Mouse (Mus musculus): ENCODE results near the gene Hoxb5. TPM values are rescaled to one million over a fixed set of nuclear protein-coding genes. Genes with fewer than 3 reads are reported as not detected.

The Hoxb5 gene
- polyA plus RNA-seq, 1 experiment from 2014 or later = 46.1 TPM

DNA sequence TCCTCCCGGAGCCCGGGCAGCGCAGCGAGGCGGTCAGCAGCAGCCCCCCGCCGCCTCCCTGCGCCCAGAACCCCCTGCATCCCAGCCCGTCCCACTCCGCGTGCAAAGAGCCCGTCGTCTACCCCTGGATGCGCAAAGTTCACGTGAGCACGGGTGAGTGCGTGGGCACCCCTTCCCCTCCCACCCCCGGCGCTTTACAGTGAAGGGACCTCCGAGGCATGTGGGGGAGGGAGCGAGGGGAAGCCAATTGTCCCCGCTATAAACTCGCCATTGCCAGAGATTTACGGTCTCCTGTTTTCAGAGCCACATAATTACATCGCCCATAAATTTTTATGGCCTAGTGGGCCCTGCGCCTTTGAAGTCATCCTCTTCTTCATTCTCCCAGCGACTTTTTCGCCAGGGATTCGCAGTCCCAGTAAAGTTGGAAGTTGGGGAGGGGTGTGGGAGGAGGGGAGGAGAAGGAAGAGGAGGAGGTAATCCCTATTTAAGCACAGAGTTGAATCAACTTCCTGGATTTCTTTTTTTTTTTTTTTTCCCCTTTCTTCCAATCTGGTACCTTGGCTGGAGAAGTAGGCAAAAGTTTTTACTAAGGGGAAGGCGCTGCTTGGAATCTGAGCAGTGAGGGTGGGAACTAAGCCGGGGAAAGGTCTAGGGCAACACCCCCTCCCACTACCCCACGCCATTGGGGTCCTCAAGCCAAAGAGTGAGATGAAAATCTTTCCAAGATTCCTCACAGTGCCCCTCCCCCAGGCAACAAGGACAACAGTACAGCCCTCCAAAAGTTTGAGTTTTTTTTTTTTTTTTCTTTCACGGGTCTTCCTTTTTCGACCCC lies 16.2 kb downstream of the Hoxb5 start:
- Histone ChIP-seq H3K4me2 (peak overlapping the region; percentile 70), H3K4me1 (peaks cover 18% of the 10 kb centered on the region; the same call in 1 of the 2 replicates), H3K27ac (peak overlapping the region; percentile 99), H3K9ac (peak overlapping the region; percentile 77), H3K9me3 (no peaks in the 10 kb centered on the region), H3K4me3 (peak overlapping the region; percentile 58), H3K27me3 (peaks cover 62% of the 10 kb centered on the region), H3K36me3 (no peaks in the 10 kb centered on the region)
- WGBS = under 1% methylated on average over 26 of the region's 34 CpGs
- peak; percentile 72 for ATAC-seq (ENCODE audit: borderline replicate concordance, extremely low read depth, low FRiP score, low TSS enrichment)

GRCm38 (mm10) chr11:96319910-96320309 lies 16.8 kb downstream of the Hoxb5 start:
- Histone ChIP-seq H3K4me3 (peak overlapping the region; percentile 58), H3K9me3 (no peaks in the 10 kb centered on the region), H3K4me2 (peak overlapping the region; percentile 70), H3K27ac (peak overlapping the region; percentile 99), H3K9ac (peak overlapping the region; percentile 77), H3K27me3 (peaks cover 60% of the 10 kb centered on the region), H3K36me3 (no peaks in the 10 kb centered on the region), H3K4me1 (peaks cover 17% of the 10 kb centered on the region; the same call in 1 of the 2 replicates)
- no peak; the same call in 1 of the 2 replicates for ATAC-seq (ENCODE audit: borderline replicate concordance, extremely low read depth, low FRiP score, low TSS enrichment)
- WGBS = under 1% methylated on average over 29 of the region's 29 CpGs

DNA sequence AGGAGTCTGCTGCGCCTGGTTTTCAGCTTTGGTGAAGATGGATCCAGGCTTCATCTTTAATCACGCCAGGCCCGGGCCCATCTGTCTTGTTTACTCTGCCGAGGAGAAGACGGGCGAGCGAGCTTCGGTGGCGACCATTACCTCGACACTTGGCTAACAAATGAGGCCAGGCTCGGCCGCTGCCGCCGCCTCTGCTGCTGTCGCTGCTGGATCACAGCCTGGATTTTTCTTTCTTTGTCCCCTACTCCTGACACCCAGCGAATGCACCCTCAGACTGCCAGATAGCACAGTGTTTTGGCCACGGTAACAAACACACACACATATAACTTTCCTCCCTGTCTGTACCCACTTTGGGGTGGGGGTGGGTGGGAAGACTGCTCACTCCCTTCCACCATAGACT lies 17.6 kb downstream of the Hoxb5 start:
- Histone ChIP-seq H3K9ac (peak overlapping the region; percentile 77), H3K9me3 (no peaks in the 10 kb centered on the region), H3K4me2 (peak overlapping the region; percentile 70), H3K27ac (peak overlapping the region; percentile 99), H3K36me3 (no peaks in the 10 kb centered on the region), H3K27me3 (peaks cover 60% of the 10 kb centered on the region), H3K4me1 (peaks cover 16% of the 10 kb centered on the region; the same call in 1 of the 2 replicates), H3K4me3 (peak overlapping the region; percentile 58)
- no peak for ATAC-seq (ENCODE audit: borderline replicate concordance, extremely low read depth, low FRiP score, low TSS enrichment)
- WGBS = 6% methylated on average over 17 of the region's 17 CpGs

GRCm38 (mm10) chr11:96321846-96322245 lies 18.7 kb downstream of the Hoxb5 start:
- Histone ChIP-seq H3K9me3 (no peaks in the 10 kb centered on the region), H3K27ac (peak overlapping the region; percentile 99), H3K4me2 (peak overlapping the region; percentile 70), H3K36me3 (no peaks in the 10 kb centered on the region), H3K27me3 (peaks cover 60% of the 10 kb centered on the region), H3K4me1 (peaks cover 7% of the 10 kb centered on the region; the same call in 1 of the 2 replicates), H3K4me3 (peak overlapping the region; percentile 58), H3K9ac (peak overlapping the region; percentile 59)
- ATAC-seq (ENCODE audit: borderline replicate concordance, extremely low read depth, low FRiP score, low TSS enrichment) = no peak
- 8% methylated on average over 5 of the region's 5 CpGs for WGBS

- Histone ChIP-seq H3K27ac (peak overlapping the region; percentile 99), H3K9me3 (no peaks in the 10 kb centered on the region), H3K27me3 (peaks cover 63% of the 10 kb centered on the region), H3K36me3 (no peaks in the 10 kb centered on the region), H3K9ac (peak overlapping the region; percentile 59), H3K4me1 (0 out of 2 replicates have a peak, but pooled peaks cover 7% of the 10 kb centered on the region), H3K4me2 (peak overlapping the region; percentile 70), H3K4me3 (peak overlapping the region; percentile 58)
- no peak for ATAC-seq (ENCODE audit: borderline replicate concordance, extremely low read depth, low FRiP score, low TSS enrichment)
- 12% methylated on average over 6 of the region's 6 CpGs for WGBS
Observed at GRCm38 (mm10) chr11:96322738-96323137, 19.6 kb downstream of the Hoxb5 start.

- H3K36me3 ChIP-seq = no peaks in the 10 kb centered on the region
- peak within 1 kb of the TSS; percentile 58 for H3K4me3 ChIP-seq
- H3K4me1 ChIP-seq = 0 out of 2 replicates have a peak, but pooled peaks cover 7% of the 10 kb centered on the region
- H3K27ac ChIP-seq = peak within 1 kb of the TSS; percentile 99
- H3K9me3 ChIP-seq = no peaks in the 10 kb centered on the region
- H3K4me2 ChIP-seq = peak within 1 kb of the TSS; percentile 70
- 23% methylated on average over 10 of the region's 10 CpGs for WGBS
- ATAC-seq (ENCODE audit: borderline replicate concordance, extremely low read depth, low FRiP score, low TSS enrichment) = no peak
- H3K27me3 ChIP-seq = peaks cover 63% of the 10 kb centered on the region
- H3K9ac ChIP-seq = peak within 1 kb of the TSS; percentile 59
Observed at GRCm38 (mm10) chr11:96323154-96323553, 20.0 kb downstream of the Hoxb5 start, which contains the start of gene Hoxb3. TSS of gene Hoxb3 (plus strand) at chr11:96323326.

- H3K27me3 ChIP-seq = peaks cover 60% of the 10 kb centered on the region
- peak overlapping the region; percentile 70 for H3K4me2 ChIP-seq
- ATAC-seq (ENCODE audit: borderline replicate concordance, extremely low read depth, low FRiP score, low TSS enrichment) = no peak
- no peaks in the 10 kb centered on the region for H3K9me3 ChIP-seq
- peaks cover 8% of the 10 kb centered on the region; the same call in 1 of the 2 replicates for H3K4me1 ChIP-seq
- WGBS = 10% methylated on average over 5 of the region's 5 CpGs
- peak overlapping the region; percentile 99 for H3K27ac ChIP-seq
- H3K36me3 ChIP-seq = no peaks in the 10 kb centered on the region
- H3K9ac ChIP-seq = peak overlapping the region; percentile 59
- peak overlapping the region; percentile 58 for H3K4me3 ChIP-seq
Observed at GRCm38 (mm10) chr11:96324125-96324524, 21.0 kb downstream of the Hoxb5 start.

DNA sequence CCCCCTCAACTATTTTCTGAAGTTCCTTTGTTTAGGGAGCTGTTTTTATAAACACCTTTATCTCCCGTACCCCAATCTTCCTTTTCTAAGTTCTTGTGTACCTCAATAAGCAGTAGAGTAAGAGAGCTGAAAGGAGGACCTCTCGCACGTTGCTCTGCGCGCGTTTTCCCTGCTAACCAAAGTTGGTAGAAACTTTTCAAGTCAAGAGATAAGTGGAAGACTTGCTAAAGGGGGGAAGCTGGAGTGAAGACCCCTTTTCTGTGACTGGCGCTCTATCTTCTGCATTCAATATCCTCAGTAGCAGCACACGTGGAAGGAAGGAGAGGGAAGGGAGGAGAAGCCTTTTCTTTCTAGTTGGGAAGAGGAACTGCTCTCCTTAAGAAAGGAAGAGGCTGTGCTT lies 21.8 kb downstream of the Hoxb5 start:
- Histone ChIP-seq H3K9ac (peak overlapping the region; percentile 59), H3K27ac (peak overlapping the region; percentile 99), H3K27me3 (peaks cover 58% of the 10 kb centered on the region), H3K36me3 (no peaks in the 10 kb centered on the region), H3K9me3 (no peaks in the 10 kb centered on the region), H3K4me1 (peaks cover 13% of the 10 kb centered on the region), H3K4me2 (peak overlapping the region; percentile 70), H3K4me3 (peak overlapping the region; percentile 58)
- ATAC-seq (ENCODE audit: borderline replicate concordance, extremely low read depth, low FRiP score, low TSS enrichment) = no peak
- 14% methylated on average over 8 of the region's 8 CpGs for WGBS

- H3K36me3 ChIP-seq = no peaks in the 10 kb centered on the region
- WGBS = 13% methylated on average over 22 of the region's 22 CpGs
- peak overlapping the region; percentile 99 for H3K27ac ChIP-seq
- H3K4me2 ChIP-seq = peak overlapping the region; percentile 70
- peak overlapping the region; percentile 58 for H3K4me3 ChIP-seq
- H3K27me3 ChIP-seq = peaks cover 64% of the 10 kb centered on the region
- H3K4me1 ChIP-seq = peaks cover 21% of the 10 kb centered on the region
- no peaks in the 10 kb centered on the region for H3K9me3 ChIP-seq
- no peak for ATAC-seq (ENCODE audit: borderline replicate concordance, extremely low read depth, low FRiP score, low TSS enrichment)
- H3K9ac ChIP-seq = peak overlapping the region; percentile 59
Observed at GRCm38 (mm10) chr11:96325747-96326212, 22.6 kb downstream of the Hoxb5 start.

DNA sequence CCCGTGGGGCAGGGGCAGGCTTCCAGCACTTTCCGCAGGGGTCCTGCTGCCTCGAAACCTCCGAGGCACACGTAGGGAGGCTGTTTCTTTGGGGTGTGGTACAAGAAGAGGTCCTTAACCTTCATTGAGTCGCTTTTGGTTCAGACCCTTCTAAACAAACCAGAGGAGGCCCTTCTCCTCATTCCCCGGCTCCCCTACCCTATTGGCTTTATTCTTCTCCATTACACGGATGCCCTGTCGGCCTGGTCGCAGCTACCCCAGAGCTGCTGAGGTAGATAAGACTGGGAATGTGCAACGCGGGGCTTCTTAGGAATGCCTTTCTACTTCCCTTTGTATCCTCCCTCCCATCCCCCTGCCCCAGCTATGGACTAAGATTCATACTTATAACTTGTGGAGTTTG lies 23.6 kb downstream of the Hoxb5 start:
- H3K27me3 ChIP-seq = peaks cover 71% of the 10 kb centered on the region

GRCm38 (mm10) chr11:96327122-96327521 lies 24.0 kb downstream of the Hoxb5 start:
- Histone ChIP-seq H3K9ac (peak overlapping the region; percentile 59), H3K4me1 (peaks cover 31% of the 10 kb centered on the region), H3K9me3 (no peaks in the 10 kb centered on the region), H3K27ac (peak overlapping the region; percentile 99), H3K36me3 (no peaks in the 10 kb centered on the region), H3K27me3 (peaks cover 75% of the 10 kb centered on the region), H3K4me3 (peak overlapping the region; percentile 58), H3K4me2 (peak overlapping the region; percentile 70)
- WGBS = 11% methylated on average over 7 of the region's 7 CpGs
- no peak for ATAC-seq (ENCODE audit: borderline replicate concordance, extremely low read depth, low FRiP score, low TSS enrichment)

More for the DNA sequence above, 23.6 kb downstream of the Hoxb5 start:
- Histone ChIP-seq H3K36me3 (no peaks in the 10 kb centered on the region), H3K4me3 (peak overlapping the region; percentile 58), H3K4me2 (peak overlapping the region; percentile 70), H3K9me3 (no peaks in the 10 kb centered on the region), H3K9ac (peak overlapping the region; percentile 59), H3K4me1 (peaks cover 27% of the 10 kb centered on the region), H3K27ac (peak overlapping the region; percentile 99)
- WGBS = 8% methylated on average over 12 of the region's 12 CpGs
- ATAC-seq (ENCODE audit: borderline replicate concordance, extremely low read depth, low FRiP score, low TSS enrichment) = no peak

GRCm38 (mm10) chr11:96327750-96328149 lies 24.6 kb downstream of the Hoxb5 start:
- H3K4me2 ChIP-seq = peak overlapping the region; percentile 70
- H3K27ac ChIP-seq = peak overlapping the region; percentile 99
- no peaks in the 10 kb centered on the region for H3K9me3 ChIP-seq
- ATAC-seq (ENCODE audit: borderline replicate concordance, extremely low read depth, low FRiP score, low TSS enrichment) = no peak
- peaks cover 72% of the 10 kb centered on the region for H3K27me3 ChIP-seq
- H3K4me3 ChIP-seq = peak overlapping the region; percentile 58
- 19% methylated on average over 5 of the region's 5 CpGs for WGBS
- H3K4me1 ChIP-seq = peaks cover 31% of the 10 kb centered on the region
- no peaks in the 10 kb centered on the region for H3K36me3 ChIP-seq
- H3K9ac ChIP-seq = peak overlapping the region; percentile 41

Data from lung, embryonic 15.5 days (tissue).